Mouse (Mus musculus) retina, adult 2 months (tissue): Measurements from ENCODE around the gene Spsb1.

ENCODE experiments used
- DNase-seq: peaks from one replicate; pipeline ENCODE4 v3.0.0-alpha.2; 2012; ENCODE audit warnings: low read depth, low spot score

Spsb1 gene

DNA sequence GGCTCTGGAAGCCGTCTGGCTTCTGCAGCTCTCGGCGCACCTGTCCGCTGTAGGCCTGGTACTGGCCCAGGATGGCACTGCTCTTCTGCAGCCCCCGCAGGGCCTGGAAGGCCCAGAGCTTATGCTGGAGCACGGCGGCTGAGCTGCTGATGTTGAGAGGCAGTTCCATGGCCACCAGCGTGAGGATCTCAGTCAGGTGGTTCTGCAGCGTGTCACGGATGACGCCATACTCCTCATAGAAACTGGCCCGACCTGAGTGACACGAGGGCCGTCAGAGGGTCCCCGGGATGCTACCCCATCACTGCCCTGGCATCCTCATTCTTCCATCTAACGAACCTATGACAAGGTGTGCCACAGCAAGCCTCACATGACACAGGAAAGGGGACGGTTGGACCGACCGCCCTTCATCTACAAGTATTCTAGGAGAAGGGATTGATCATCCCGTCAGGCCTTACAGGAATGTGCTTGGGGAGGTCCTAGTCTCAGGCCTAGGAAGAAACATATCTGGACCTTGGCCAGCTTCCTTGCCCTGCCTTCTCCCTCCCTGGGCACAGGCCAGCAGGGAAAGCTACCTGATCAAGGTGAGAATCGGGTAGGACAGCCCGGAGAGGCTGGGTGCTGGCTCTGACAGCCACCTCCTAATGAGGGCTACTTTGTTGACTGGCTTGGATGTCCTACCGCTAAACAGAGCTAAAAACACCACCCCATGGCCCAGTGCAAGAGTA is 29.2 kb upstream of the Spsb1 start:
- DNase-seq: no peak

DNA sequence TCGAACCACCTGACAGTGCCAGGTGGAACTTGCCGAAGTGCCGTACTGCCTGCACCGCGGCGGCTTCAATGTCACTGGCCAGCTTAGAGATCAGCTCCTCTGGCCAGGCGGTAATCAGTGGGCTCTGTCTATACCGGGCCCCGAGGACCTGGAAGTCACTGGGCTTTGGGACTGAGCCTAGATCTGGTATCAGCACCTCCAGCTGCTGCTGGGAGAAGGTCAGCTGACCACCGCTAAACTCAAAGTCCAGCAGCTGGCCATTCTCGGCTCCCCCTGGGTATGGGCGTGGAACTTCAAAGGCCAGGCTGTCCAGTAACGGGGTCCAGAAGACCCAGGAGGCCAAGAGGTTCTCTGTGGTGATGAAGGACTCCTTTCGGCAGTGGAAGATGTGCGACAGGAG is 27.3 kb upstream of the Spsb1 start:
- DNase-seq: no peak

DNA sequence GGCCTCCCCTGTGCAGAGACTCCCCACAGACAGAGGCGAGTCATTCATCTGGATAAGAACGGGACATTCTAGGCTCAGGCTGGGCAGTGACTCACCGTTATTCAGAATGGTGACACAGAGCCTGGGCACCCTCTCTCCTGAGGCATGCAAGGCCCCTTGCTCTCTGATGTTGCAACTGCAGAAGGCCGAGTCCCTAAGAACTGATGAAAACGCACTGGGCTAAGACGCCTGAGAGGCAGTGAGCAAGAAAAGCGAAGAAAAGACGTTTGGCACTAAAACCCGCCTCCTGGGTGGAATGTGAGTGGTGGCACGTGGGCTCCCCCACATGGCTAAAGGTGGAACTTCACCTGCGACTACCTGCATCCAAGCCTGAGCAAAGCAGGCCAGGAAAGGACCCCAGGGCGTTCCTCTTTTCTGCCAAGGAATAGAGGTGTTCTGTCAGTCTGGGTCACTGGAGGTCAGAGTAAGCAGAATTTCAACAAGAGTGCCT is 25.0 kb upstream of the Spsb1 start:
- no peak for DNase-seq

DNA sequence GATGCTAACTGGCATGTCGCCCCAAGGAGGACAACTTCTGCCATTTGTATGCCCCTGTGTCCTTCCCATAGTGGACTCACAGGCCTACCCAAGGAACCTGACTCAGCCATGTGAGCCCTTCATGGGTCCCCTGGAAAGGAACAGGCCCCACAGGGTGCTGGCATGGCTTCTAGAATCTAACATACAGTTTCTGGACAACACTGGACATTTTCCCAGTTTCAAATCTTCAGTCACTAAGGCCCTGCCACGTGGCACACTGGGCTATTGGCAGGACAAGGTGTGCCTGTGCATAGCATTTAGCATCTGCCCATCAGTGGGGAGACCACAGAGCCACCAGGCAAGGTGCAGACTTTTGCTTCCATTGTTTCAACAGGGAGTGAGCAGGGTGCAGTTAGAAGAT is 24.0 kb upstream of the Spsb1 start:
- no peak for DNase-seq

DNA sequence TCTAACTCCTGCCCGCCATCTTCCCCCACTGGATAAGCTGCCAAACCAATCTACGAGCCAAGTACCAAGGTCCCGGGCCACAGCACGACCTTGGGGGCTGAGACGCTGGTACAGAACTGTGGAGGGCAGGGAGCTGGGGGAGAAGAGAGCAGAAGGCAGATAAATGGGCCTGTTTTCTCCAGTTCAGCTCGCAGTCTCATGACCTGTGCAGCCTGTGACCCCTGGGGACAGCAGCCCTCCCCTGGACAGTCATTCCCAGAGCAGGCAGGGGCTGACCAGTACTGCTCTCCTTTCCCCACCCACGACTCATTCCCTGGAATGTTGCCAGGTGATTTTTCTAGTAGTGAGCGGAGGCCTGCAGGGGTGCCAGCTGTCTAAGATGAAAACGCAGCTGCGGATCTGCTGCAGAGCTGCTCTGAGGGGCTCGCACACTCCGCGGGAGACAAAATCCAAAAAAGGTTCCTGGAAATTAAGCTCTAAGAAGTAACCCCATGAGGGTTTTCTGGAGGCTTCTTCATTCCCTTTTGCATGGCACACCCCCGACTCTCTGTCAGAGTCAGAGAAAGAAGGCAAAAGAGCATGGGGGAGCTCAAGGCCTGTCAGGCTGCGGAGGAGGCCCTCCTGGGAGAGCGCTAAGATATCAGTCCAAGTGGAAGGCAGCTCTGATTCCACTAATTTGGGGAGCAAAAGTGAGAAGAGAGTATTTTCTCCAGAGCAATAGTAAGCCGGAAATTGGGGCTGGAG is 23.1 kb upstream of the Spsb1 start:
- DNase-seq: no peak

DNA sequence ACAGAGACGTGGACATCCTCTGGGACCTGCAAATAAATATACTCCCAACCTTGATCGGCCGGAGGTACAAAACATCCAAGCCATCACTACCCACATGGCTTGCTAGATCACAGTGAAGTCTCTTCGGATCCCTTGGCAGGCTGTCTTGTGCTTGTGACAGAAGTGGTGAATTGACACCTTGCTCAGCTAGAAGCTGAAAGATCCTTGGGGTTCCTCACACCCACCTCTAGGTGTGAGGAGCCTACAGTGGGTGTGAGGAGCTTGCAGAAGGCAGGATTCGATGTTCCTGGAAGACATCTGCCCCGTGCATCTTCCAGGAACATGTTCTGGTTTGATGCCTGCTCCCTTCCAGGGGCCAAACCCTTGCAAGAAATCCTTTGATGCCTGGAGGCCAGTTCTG is 22.3 kb upstream of the Spsb1 start:
- DNase-seq: no peak

DNA sequence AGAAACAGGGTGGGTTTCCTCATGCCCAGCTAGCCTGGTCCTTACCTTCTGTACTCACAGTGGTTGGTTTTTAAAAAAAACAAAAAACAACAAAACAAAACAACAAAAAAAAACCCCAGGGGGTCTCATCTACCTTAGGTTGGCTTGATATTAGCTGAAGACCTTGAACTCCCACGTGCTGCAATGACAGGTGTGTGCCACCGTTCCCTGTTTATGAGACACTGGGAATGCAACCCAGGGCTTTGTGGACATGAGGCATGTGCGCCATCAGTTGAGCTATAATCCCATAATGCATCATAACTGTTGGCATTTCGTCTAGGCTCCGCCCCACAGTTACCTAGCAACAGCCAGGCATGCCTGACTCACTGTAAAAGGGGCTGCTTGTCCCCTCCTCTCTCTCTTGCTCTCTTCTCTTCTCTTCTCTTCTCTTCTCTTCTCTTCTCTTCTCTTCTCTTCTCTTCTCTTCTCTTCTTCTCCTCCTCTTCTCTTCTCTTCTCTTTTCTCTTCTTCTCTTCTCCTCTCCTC is 20.9 kb upstream of the Spsb1 start:
- no peak for DNase-seq

DNA sequence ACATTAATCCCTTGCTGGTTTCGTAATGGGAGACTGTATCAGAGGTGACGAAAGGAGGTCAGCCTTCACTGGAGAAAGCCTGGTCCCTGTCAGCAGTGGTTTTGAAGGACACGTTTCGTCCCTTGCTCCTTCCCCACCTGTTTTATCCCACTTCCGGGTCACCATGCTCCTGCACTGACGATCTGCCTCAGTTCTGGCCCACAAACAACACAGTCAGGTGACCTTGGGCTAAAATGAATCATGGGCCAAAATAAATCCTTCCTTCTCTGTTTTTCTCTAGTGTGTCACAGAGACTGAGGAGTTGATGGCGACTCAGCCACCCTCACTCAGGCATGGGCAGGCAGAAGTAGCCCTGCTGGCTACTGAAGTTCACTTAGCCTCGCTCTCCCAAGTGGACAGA is 20.4 kb upstream of the Spsb1 start:
- no peak for DNase-seq

DNA sequence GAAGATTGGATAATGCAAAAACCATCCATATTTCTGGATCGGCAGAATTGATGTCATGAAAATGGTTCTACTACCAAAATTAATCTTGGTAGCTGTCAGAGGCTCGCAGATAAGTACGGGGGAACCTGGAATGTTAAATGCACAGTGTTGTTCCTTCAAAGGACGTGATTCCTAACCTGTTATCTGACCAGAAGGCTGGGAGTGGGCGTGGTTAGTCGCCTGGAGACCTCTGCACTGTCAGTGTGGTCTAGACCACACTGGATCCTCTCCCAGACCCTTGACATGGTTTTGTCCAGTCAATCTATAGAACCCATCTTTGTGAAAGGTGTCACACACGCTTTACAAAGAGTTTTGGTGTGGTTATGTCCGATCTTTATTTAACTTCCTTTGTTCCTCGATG is 16.6 kb upstream of the Spsb1 start:
- DNase-seq: no peak

DNA sequence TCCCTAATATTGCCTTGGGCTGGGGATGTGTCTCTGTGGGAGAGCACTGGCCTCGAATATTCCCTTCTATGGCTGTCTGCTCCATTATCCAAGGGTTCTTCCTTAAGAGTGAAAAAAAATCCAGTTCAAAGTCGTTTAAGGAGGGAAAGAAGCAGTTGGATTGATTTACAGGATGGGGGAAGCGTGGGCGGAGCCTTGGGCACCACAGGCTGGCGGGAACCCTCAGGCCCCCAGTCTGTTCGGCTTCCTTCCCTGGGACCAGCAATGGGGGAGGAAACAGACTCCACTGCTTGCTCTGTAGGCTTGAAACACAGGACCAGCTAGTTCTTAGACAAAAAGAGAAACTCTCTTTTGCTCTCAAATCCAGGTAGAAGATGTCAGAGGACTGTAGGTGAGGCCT is 13.7 kb upstream of the Spsb1 start:
- no peak for DNase-seq

DNA sequence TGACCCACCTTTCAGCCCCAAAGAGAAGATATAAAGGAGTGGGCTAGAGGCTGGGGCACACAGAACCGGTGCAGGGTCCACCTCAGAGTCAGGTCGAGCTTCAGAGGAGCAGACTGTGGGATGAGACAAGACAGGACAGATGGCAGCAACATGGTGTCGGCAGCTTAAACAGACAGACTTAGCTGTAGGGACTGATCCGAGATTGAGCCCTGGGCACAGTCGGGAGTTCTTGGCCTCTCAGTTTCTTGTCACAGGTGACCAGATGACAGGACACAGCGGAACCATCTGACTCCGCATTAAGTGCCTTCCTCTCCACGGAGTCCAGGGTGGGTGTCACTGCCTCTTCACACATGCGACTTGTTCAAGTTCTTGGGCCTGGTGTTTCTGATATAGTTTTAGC is 12.1 kb upstream of the Spsb1 start:
- no peak for DNase-seq

DNA sequence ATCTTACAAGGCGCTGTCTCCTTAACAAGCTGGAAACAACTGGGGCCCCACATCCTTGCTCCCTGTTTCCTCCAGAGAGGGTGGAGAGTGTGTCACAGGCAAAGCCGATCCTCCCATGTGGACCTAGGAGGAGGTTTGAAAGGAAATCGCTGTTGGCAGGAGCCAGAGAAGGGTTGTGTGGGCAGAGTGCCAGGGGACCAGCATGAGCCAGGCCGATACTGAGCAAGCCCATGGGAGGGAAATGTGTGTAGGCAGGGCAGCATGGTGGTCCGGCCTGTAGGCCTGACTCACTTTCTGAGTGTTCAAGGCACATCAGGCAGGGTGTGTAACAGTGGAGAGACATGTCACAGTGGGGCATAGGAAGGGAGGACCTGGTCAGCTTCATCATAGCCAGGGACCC is 11.4 kb upstream of the Spsb1 start:
- no peak for DNase-seq

DNA sequence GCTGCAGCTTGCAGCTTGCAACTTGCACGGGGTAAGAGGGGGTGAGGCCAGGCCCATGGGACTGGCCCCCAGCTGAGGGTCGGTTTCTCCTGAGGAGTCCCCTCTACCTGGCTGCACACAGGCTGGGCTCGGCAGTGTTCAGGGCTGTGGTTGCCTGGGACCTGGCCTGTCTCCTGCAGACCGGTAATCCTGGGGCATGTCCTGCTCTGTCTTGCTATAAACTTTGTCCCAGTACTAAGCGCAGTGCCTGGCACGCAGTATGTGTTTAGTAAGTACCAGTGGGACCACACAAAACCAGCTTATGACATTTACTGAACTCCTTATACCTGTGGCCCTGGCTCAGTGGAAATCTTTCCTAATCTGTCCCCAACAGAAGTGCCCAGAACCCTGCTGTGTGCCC is 10.8 kb upstream of the Spsb1 start:
- no peak for DNase-seq

DNA sequence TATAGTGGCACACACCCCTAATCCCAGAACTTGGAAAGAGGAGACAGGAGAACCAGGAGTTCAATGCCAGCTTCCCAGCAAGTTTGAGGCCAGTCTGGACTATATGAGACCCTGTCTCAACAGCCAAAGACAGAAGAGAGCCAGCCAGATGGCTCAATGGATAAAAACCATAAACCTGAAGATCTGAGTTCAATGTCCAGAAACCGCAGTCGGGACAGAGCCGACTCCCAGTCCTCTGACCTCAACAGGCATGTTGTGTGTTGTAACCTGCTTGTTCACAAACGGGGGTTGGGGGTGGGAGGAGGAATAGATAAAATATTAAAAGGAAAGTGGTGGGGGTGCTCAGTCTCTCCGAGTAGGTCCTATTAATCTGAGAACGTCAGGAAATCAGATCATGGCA is 10.4 kb upstream of the Spsb1 start:
- no peak for DNase-seq

DNA sequence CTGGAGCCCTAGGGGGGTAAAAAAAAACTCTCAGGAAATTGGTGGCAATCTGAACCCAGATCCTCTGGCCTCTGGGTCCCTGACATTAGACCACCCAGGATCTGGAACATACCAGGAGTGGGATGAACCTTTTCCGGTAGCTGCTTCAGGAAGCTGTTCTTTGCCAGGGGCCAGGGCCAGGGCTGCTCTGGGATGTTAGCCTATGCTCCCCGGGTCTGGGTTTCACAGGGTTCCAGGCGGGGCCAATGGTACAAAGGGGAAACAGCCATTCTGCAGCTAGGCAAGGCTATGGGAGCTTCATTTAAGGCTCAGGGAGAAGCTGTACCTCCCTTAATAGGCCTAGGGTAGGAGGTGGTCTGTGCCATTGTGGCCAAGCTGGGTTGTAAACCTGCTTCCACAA is 9.9 kb upstream of the Spsb1 start:
- no peak for DNase-seq

DNA sequence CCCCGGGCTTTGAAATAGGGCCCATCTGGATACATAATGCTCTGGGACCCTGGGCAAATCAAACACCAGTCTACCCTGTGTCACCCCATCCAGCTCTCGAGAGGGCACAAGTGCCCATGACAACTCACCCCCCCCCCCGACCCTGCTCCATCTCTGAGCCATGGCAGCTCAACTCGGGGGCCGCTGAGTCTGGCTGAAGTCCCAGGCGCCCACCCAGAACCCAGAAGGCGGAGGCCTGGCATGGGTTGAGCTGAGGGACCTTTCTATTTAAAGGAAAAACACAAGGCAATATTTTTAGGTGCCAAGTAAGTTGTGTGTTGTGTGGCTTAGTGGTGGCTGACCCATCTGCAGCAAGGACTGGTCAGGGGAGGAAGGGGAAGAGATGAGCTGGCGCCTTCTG is 9.4 kb upstream of the Spsb1 start:
- no peak for DNase-seq

DNA sequence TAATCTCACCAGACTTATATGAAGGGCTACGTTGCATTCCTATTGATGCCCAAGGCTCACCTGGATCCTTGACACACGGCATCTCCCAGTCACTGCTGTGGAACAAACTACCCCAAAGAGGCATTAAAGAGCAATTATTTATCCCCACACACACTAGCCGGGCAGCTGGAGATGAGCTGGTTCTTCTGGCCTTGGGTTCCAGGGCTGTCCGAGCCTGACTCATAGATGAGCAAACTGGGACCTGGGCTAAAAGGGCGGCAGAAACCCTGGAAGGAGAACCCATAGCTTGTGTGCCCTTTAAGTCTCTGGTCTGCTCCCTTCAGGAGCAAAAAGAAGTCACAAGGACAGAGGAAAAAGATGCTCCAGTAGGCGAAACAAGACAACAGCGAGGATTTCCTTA is 5.5 kb upstream of the Spsb1 start:
- no peak for DNase-seq

DNA sequence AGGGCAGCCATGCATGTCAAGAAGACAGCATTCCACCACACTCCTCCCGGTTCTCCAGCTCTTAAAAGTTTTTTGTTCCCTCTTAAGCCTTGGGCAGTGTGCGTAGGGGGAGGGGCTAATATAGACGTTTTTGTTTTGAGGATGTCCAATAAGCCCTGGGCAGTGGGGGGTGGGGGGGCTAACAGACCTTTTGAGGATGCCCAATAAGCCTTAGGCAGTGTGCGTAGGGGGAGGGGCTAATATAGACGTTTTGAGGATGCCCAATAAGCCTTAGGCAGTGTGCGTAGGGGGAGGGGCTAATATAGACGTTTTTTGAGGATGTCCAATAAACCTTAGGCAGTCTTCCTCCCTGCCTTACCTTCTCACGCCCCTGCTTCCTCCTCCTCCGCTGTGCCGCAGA is 5.0 kb upstream of the Spsb1 start:
- DNase-seq: no peak

DNA sequence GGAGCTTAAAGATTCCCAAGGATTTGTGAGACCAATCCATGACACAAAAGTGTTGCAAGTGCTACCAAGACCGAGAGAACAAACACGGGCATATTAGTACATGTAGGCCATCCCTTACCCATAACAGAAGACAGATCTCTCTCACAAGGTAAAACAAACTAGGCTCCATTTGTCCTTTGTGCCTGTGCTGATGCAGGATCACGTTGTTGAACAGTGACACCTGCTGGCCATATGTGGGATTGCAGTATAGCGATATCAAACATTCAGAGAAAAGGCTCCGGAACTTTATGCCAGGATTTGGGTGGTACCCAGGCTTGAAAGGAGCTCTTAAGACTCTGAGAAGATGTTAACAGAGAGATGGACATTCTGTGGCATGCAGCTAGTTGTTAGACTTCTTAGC is 3.7 kb upstream of the Spsb1 start:
- DNase-seq: peak; percentile 61

DNA sequence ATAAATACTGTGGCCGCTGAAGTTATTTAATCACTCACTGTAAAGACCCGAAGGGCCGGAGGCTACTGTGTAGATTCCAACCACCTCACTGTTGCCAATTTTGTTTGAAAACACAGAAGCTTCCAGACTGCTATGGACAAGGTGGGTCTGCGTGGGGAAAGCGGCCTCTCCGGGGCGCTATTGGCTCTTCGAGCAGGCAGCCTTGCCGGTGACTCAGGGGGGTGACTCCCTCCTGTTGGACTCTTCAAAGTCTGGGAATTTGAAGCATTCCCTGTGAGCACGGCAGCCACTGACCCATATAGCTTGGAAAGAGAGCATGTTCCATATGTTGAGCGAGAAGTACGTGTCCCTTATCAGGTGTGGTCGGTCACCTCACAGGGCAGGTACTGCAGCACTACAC is 1.2 kb upstream of the Spsb1 start:
- no peak for DNase-seq

DNA sequence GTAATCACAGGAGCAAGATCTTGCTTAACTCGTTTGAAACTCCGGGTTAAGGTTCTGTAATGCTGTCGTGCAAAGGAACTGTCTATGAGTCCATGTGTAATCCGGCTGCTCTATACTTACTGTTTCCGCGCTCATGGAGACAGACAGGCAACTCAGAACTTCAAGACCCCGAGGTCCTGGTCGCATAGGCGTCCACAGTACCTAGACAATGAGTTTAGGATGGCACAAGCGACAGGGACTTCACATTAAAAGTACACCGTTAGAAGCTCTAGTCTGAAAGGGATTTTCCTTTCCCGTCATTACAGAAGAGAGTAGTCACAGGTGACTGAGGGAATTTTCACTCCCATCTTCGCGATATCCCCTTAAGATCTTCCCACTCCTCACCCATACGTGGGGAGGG is 788 bp upstream of the Spsb1 start:
- DNase-seq: no peak

DNA sequence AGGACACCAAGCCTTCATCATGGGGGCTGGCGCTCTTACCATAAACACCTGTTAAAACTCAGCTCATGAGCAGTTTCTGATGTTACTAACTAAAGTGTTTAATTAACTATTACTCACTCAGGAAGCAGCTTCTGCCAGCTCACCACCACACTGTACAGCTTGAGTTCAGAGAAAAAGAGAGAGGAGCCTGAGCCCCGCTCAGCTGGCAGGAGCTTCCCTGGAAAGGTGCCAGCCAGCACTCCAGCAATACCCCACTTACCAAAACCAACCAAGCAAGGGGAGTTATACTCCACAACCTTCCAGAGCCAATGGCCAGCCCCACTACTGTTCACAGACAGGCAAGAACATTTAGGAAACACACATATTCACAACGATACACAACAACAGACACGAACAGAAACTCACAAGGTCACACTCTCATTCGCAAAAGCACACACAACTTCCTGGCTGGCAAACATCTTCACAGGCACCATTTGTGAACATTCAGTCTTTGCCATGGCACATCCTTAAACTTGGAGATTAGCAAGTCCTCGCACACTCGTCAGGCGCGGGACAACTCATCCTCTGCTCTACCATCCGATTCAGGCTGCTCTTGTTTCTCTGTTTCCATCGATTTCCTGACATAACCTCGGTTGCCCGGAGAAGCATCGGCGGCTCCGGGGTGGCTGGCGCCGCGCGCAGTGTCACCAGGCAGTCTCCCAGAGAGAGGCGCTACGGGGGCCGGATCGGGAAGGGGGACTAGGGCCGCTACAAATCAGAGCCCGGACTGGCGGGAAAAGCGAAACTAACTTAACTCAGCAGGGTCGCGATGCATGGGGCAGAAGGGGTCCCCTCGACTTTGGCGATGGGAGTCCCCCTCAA is 992 bp downstream of the Spsb1 start:
- DNase-seq: no peak
